Mouse (Mus musculus): Measurements from ENCODE around the gene Polr3b. TPM values are rescaled to one million over a fixed set of nuclear protein-coding genes. Genes with fewer than 3 reads are reported as not detected.

The Polr3b gene
- total RNA-seq (2021), result 10 to 100 TPM; 14.6 to 15.7 TPM
- long read RNA-seq, experiment 1, full-length matches to known transcripts, result 7 of 12 reads
- long read RNA-seq, experiment 1, partial matches to known transcripts, result 4 of 12 reads
- long read RNA-seq, experiment 1, other reads (novel, unspliced or antisense), result 1 of 12 reads
- long read RNA-seq, experiment 2, full-length matches to known transcripts, result 1 of 7 reads
- long read RNA-seq, experiment 2, partial matches to known transcripts, result 6 of 7 reads
- long read RNA-seq, experiment 2, other reads (novel, unspliced or antisense), result 0 of 7 reads

DNA sequence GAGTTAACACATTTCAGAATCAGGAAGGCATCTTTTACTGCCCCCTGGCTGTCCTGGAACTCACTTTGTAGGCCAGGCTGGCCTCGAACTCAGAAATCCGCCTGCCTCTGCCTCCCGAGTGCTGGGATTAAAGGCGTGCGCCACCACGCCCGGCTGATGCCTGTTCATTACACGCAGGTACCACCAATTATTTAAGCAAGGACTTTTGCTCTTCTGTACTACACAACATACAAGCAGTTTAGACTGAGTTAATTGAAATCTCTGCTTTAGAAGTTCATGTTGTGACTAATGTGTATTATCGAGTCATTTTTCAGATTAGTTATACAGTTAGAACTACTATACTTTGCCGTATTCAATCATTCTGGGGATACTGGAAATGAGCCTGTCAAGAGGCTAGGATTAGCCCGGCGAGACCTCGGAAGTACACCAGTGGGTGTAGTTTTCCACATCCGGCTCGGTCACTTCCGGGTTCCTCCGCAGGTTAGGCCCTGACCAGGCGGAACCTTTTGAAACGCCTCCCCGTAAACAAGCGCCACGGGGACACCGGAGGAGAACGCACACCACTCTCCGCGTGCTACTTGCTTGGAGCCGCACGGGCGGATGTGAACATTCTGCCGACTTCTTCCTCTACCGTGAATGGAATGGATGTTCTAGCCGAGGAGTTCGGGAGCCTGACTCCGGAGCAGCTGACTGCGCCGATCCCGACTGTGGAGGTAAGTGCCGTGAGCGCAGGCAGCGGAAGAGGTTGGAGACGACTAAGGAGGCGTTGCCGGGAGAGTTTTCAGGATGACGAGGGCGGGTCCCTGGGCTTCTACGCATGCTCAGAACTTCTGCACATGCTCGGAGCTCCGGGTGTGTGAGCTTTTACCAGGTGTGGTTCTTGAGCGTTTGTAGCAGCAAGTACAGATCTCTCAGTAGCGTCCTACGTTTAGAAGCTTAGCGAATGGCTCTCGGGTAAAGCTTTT is at the start of gene Polr3b:
Gene Polr3b (plus strand): TSS at position 467 of the 965 bp plus-strand sequence.
- peak; percentile 88 for DNase-seq

DNA sequence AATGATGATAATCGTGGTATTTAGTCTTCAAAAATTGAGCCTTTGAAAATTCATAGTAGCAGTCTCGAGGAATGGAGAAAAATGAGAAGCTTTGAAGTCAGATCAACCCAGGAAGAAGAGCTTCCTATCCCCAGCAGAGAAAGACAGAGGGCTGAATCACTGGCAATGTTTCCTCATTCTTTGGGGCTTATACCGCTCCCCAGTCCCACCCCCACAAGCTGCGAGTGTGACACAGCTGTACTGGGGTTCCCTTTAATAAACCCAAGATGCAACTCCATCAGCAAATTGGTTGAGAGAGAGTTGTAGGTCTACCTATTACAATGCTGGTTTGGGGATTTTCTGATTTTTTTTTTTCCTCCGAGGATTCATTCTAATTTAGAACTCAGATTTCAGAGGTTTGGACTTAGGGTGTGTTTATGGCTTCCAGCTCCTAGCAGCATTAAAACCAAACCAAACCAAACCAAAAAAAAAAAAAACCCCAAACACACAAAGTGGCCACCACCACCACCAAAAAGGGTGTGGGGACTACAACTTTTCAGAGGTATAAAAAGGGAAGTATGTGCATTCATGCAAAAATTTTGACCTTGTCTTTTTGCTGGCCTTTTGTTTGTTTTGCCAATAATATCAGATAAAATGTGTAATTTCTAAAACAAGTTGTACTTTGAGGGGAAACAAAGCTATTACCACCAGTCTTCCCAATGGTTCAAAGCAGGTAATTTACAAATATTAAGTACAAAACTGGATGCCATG is 48.2 kb upstream of the Polr3b start:
- no peak for DNase-seq

GRCm38 (mm10) chr10:84576029-84576394 is 46.1 kb upstream of the Polr3b start:
- no peak for DNase-seq

DNA sequence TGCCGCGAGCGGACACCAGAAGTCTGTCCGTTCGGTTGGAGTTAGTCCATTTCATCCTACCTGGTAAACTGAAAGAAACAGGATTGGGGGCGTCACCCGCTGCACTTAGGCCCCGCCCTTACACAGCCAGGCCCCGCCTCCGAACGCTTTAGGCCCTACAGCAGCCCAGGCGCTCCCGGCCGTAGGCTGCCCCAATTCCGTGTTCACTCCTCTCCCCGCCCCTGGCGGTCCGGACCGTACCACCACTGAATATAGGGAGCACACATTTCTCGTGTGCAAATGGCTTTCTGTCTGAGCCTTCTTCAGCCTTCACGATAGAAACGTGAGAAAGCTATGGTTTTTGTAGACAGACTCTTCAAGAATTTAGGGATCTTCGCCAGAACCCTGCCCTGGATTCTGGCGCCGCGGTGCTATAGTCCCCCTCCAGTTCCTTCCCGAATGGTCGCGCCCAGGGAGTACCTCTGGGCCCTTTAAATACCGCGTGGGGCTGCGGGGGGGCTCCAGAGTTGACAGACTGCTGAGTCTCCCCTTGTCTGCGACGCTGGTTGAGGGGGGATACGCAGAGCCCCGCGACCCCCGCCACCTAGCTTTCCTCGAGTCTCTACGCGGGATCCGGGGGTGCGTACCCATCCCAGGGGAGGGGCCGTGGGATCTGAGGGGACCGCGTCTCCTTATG is 45.6 kb upstream of the Polr3b start, which contains the start of gene Tcp11l2:
Gene Tcp11l2 (plus strand): TSS at position 232 of the 676 bp plus-strand sequence.
- peak; percentile 91 for DNase-seq

GRCm38 (mm10) chr10:84577071-84577727 is 44.9 kb upstream of the Polr3b start:
- DNase-seq, result peak; percentile 81

- no peak for DNase-seq
These were observed 43.4 kb upstream of the Polr3b start for GRCm38 (mm10) chr10:84578738-84579137.

- no peak for DNase-seq
These were observed 42.6 kb upstream of the Polr3b start for GRCm38 (mm10) chr10:84579527-84579926.

- DNase-seq, result no peak
These were observed 40.9 kb upstream of the Polr3b start for GRCm38 (mm10) chr10:84581191-84581590.

- DNase-seq, result no peak
These were observed 39.9 kb upstream of the Polr3b start for GRCm38 (mm10) chr10:84582236-84582635.

- no peak for DNase-seq
These were observed 37.4 kb upstream of the Polr3b start for GRCm38 (mm10) chr10:84584451-84585293.

GRCm38 (mm10) chr10:84585294-84585650 is 36.8 kb upstream of the Polr3b start:
- no peak for DNase-seq

GRCm38 (mm10) chr10:84590956-84591355 is 31.1 kb upstream of the Polr3b start:
- no peak for DNase-seq

DNA sequence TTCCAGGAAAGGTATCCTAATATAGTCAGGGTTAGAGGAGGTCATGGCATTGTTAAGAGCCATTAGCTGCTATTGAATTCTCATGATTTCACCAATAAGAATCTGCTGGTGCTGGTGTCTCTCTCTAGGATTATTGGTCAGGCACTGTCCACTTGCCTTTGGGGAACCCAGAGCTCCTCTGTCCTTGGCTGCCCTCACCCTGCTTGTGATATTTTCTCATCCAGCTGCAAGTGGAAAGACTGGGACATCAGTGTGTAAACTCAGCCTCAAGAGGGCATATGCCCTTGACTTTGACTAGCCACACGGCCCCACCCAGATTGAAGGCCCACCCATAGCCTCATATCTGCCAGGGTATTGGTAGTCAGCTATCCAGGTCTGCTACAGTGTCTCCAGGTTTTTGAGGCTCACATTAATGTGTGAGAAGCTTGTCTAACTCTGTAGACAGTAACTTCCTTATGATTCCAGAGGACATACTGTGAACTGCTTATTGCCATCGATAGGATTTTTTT is 30.4 kb upstream of the Polr3b start:
- no peak for DNase-seq

GRCm38 (mm10) chr10:84592745-84593144 is 29.3 kb upstream of the Polr3b start:
- DNase-seq, result no peak

DNA sequence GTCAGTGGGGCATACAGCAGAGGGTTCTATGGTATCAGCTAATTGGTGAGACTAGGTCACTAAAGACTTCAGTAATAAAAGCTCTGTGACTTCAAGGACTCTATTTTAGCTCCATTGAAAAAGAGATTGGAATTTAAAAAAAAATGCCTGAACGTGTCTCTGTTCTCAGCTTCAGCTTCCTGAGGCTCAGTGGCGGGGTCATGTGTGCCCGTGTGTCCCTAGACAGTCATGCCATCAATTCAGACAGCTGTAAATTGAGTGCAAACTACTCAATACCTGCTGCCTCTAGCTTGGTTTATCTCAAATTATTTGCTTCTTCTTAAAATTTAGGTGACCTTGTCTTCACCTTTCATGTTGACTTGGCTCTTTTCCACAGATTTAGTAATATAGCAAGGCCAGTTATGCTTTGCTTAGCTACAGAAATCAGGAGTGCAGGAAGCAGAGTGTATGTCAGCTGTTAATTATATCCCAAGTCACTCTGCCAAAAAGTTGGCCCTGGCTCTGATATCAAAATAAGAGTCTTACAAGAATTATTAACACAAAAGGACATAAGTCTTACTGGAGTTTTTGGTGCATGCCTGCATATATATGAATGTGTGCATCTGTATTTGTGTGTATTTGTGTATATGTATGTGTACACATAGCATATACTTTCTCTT is 24.8 kb upstream of the Polr3b start:
- no peak for DNase-seq

DNA sequence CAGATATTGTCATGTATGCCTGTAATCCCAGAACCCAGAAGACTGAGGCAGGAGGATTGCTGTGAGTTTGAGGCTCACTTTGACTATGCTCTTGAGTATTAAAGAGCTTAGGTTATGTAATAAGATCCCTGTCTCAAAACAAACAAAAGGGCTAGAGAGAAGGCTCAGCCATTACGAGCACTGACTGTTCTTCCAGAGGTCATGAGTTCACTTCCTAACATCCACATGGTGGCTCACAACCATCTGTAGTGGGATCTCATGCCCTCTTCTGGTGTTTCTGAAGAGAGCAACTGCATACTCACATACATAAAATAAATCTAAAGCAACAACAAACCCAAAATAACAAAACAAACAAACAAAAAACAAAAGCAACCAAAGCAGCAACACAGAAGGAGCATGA is 23.9 kb upstream of the Polr3b start:
- DNase-seq, result no peak

DNA sequence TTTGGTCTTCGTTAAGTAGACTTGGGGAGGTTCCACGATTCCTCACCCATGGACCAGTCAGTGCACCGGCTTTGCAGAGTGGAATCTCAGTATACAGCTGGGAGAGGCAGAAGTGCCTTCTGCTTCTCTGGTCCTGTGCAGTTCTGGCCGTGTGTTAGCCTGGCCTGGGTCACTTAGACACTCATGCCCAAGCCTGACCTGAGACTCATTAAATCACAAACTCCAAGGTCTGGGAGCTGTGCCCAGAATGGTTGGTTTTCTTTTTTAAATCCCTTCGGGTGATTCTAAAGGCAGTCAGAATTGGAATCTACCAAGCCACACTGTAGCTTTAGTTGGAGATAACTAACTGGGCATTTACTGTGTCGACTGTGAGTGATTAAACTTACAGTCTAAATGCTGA is 22.0 kb upstream of the Polr3b start:
- no peak for DNase-seq

DNA sequence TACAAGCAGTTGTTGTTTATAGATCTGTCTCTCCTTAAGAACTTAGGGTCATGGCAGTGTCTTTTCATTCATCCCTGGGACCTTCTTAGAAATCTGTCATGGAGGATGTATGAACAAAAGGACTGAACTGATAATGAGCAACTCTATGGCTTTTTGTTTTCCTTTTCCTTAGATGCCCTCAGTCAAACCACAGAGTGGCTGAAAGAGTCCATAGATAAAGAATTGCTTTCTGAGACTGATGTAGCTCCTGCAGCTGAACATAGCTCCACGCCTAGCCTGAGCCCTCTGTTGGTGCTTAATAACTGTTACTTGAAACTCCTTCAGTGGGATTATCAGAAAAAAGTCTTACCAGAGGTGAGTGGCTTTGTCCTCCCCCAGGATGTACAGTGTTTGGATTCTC is 17.8 kb upstream of the Polr3b start:
- no peak for DNase-seq

- DNase-seq, result no peak
These were observed 13.7 kb upstream of the Polr3b start for GRCm38 (mm10) chr10:84608361-84608760.

- DNase-seq, result no peak
These were observed 11.8 kb upstream of the Polr3b start for GRCm38 (mm10) chr10:84610324-84610723.

Data from gastrocnemius, postnatal 10 days (tissue).